Mouse (Mus musculus) megakaryocyte, embryonic 14.5 days (primary cell): ENCODE measurements around the gene Mdfic. TPM values are rescaled to one million over a fixed set of nuclear protein-coding genes. Genes with fewer than 3 reads are reported as not detected.

Experiments used
- H3K27me3 ChIP-seq: replicated peaks from 2 replicates; pipeline ENCODE3; 2012; ENCODE audit warnings: inconsistent platforms
- H3K36me3 ChIP-seq: replicated peaks from 2 replicates; pipeline ENCODE3; 2012; ENCODE audit warnings: low read length, inconsistent platforms, mixed read lengths
- H3K4me1 ChIP-seq: 2 replicates; pipeline ENCODE4 v1.6.1; 2012; ENCODE audit warnings: inconsistent platforms
- H3K4me3 ChIP-seq: replicated peaks from 2 replicates; pipeline ENCODE3; 2012; ENCODE audit warnings: moderate library complexity, mild to moderate bottlenecking, inconsistent platforms
- H3K9me3 ChIP-seq: 2 replicates; pipeline ENCODE4 v1.6.1; 2012; ENCODE audit warnings: inconsistent platforms
- FLI1 ChIP-seq: IDR thresholded peaks from 2 replicates; pipeline ENCODE4 v1.6.1; 2012; ENCODE audit warnings: low read length, inconsistent platforms, mixed read lengths
- GATA1 ChIP-seq: IDR thresholded peaks from 3 replicates; pipeline ENCODE4 v1.6.1; 2012; ENCODE audit warnings: mixed read lengths, low read length, inconsistent platforms, borderline replicate concordance
- polyA plus RNA-seq: library from polyadenylated mRNA; stranded (reverse); fragments of >175 nt; gene quantifications from 2 replicates; pipeline ENCODE4 v1.2.3, GENCODE M21; 2012; ENCODE audit warnings: low replicate concordance; ENCODE audit not compliant: insufficient read depth

Mdfic gene
- polyA plus RNA-seq, 1 experiment, result 0.95 TPM

DNA sequence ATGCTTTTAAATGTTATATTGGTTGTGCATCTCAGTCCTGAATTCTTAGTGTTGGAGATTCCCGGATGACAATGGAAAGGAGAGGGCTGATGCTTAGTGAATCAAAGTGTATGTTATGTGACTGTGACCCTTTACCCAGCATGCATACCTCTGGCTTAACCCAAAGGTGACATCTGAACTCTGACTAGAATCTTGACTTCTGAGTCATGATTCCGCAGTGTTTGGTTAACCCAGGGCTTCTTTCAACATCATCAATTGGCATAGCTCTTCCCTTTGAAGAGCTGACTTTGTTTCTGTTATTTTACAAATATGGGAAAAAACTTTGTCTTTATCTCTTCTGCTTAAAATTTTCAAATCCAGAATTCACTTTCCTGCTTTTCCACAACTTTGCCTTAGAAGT lies 30.9 kb downstream of the Mdfic start:
- Histone ChIP-seq H3K9me3 (no peaks in the 10 kb centered on the region), H3K4me3 (no peak overlapping the region), H3K4me1 (no peaks in the 10 kb centered on the region), H3K36me3 (peaks cover 3% of the 10 kb centered on the region), H3K27me3 (no peaks in the 10 kb centered on the region)
- TF ChIP-seq FLI1 (no peak), GATA1 (no peak)

DNA sequence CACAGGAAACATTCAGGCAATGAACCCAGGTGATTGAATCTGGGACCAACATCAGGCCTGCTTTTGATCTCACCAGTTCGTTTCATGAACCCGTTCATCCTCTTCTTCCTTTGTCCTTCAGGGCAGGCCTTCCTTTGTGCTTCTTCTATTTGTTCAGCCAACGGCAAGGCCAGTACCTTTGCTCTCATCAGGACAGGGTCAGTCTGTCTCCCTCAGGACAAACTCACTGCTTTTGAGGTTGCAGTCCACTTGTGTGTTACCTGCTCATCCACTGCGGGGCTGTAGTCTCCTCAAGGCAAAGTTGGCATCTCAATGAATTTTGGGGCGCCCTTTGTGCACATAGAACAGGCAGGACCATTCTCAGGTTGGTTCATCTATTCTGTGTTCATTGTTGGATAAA lies 31.7 kb downstream of the Mdfic start:
- Histone ChIP-seq H3K4me1 (no peaks in the 10 kb centered on the region), H3K36me3 (peaks cover 3% of the 10 kb centered on the region), H3K9me3 (no peaks in the 10 kb centered on the region), H3K27me3 (no peaks in the 10 kb centered on the region), H3K4me3 (no peak overlapping the region)
- TF ChIP-seq FLI1, result no peak

DNA sequence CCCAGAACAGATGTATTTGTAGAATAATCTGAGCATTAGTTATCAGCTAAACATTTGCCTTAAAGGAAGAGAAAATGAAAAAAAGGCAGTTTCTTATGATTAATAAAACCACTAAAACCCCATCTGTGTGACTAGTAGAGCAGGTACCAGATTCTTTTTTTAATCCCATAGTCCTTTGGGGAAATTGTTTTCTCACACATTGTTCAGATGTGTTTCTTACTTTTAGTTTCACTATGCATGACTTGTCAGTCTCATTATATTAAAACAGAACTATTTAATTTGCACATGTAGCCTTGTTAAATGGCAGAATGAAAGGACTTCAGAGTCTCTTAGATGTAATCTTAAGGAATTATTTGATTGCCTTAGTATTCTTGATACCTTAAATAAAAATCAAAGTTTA lies 32.7 kb downstream of the Mdfic start:
- H3K9me3 ChIP-seq, result no peaks in the 10 kb centered on the region
- H3K4me1 ChIP-seq, result no peaks in the 10 kb centered on the region
- TF ChIP-seq GATA1, result no peak
- no peak for TF ChIP-seq FLI1
- H3K36me3 ChIP-seq, result peaks cover 3% of the 10 kb centered on the region
- H3K27me3 ChIP-seq, result no peaks in the 10 kb centered on the region
- H3K4me3 ChIP-seq, result no peak overlapping the region

DNA sequence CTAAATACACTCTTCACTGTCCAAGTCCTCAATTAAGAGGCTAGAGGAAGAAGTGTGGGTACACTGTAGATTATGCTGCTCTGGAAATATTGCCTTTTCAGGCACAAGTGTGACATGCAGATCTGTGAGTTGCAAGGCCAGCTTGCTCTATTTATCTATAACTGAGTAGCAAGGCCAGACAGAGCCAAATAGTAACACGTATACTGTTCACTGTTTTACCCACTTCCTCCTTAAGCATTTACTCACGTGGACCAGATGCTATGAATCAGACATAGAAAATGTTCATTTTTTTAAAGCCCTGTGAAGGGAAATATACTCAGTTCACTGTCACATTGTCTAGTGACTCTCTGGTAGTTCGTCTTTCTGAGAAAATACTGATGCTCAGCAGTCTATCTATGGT lies 37.9 kb downstream of the Mdfic start:
- TF ChIP-seq FLI1 (no peak), GATA1 (no peak)
- no peaks in the 10 kb centered on the region for H3K9me3 ChIP-seq
- no peaks in the 10 kb centered on the region for H3K4me1 ChIP-seq
- H3K27me3 ChIP-seq, result no peaks in the 10 kb centered on the region
- H3K4me3 ChIP-seq, result no peak overlapping the region
- H3K36me3 ChIP-seq, result no peaks in the 10 kb centered on the region

DNA sequence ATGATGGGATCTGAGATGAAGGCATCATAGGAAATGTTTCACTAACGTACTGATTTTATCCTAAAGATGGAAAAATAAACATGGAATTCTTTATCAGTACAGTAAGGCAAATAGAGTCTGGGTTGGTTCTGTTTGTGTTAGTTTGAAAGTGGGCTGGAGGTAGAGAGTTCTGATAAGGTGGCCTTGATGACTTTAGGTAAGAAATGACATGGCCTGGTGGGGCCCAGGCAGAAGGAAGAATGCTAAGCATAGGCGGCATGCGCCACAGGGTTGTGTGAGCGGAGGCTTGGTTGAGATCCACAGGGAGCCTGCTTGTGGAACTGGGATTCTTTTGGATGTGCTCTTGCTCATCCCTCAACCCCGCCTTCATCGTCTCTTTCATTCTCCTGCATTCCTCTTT lies 40.3 kb downstream of the Mdfic start:
- Histone ChIP-seq H3K4me3 (no peak overlapping the region), H3K27me3 (no peaks in the 10 kb centered on the region), H3K4me1 (no peaks in the 10 kb centered on the region), H3K9me3 (no peaks in the 10 kb centered on the region), H3K36me3 (no peaks in the 10 kb centered on the region)
- TF ChIP-seq GATA1 (no peak), FLI1 (no peak)

DNA sequence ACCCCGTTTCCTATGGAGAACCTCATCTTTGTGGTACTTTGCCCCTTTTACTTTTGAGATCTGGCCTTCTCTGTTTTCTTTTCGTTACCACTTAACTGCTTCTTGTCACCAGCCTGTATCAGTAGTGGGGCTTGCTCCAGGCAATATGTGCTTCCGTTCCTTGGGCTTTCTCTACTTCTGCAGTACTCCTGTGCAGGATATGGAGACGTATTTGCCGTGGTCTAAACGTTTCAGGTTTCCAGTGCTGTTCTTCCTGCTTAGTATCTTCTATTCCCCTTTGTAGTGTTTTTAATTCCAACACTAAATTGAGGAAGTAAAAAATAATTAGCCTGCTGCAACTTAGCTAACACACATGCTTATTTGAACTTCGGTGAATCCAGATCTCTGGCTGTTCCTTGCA lies 43.6 kb downstream of the Mdfic start:
- Histone ChIP-seq H3K4me3 (no peak overlapping the region), H3K9me3 (no peaks in the 10 kb centered on the region), H3K36me3 (no peaks in the 10 kb centered on the region), H3K27me3 (no peaks in the 10 kb centered on the region), H3K4me1 (no peaks in the 10 kb centered on the region)
- TF ChIP-seq FLI1, result no peak
- no peak for TF ChIP-seq GATA1

DNA sequence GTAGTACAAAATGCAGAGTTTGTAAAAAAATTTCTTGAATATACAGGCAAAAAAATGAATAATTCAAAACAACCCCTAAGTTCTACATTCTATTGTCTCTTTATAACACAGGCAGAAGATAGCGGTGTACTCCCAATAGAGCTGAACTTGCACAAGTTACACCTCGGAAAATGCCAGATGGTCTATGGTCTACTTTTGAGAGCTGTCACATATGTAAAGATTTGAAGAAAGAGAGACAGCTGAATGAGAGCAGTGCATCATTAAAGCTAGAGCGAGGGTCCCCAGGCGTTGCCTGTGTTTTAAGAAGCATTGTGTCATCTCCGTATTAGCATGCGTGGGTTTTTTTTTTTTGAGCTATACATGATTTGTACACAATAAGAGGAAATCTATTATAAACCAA lies 47.0 kb downstream of the Mdfic start:
- Histone ChIP-seq H3K36me3 (no peaks in the 10 kb centered on the region), H3K9me3 (no peaks in the 10 kb centered on the region), H3K4me1 (no peaks in the 10 kb centered on the region), H3K27me3 (no peaks in the 10 kb centered on the region), H3K4me3 (no peak overlapping the region)
- TF ChIP-seq FLI1 (no peak), GATA1 (no peak)

DNA sequence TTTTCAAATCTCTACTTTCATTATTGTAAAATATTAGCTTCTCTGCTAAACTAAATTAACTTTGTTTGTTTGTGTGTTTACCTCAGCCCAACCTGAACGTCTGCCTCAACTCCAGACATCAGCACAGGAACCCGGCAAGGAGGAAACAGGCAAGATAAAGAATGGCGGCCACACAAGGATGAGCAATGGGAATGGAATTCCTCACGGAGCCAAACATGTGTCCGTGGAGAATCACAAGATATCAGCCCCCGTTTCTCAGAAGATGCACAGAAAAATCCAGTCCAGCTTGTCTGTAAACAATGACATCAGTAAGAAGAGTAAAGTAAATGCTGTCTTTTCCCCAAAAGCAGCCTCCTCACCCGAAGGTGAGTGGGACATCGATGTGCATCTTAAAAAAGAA lies 49.7 kb downstream of the Mdfic start:
- TF ChIP-seq GATA1 (no peak), FLI1 (no peak)
- H3K4me1 ChIP-seq, result no peaks in the 10 kb centered on the region
- H3K27me3 ChIP-seq, result no peaks in the 10 kb centered on the region
- no peaks in the 10 kb centered on the region for H3K36me3 ChIP-seq
- H3K9me3 ChIP-seq, result no peaks in the 10 kb centered on the region
- no peak overlapping the region for H3K4me3 ChIP-seq

DNA sequence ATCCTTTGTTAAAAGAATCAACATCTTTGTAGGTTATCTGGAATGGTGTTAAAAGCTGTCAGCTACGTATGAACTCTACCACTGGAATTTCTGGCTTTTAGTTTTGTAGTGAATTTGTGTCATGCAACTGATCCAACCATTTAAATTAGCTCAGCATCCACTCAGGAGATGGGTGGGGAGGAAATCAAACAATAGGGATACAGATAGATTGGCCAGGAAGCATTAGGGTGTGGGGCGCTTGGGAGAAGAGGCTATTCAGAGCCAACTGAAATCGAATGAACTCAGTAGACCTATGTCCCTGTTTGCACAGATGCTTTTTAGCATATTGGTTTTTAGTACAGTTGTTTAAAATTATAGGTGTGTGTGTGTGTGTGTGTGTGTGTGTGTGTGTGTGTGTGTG lies 56.6 kb downstream of the Mdfic start:
- TF ChIP-seq FLI1 (no peak), GATA1 (no peak)
- no peaks in the 10 kb centered on the region for H3K9me3 ChIP-seq
- no peaks in the 10 kb centered on the region for H3K36me3 ChIP-seq
- no peaks in the 10 kb centered on the region for H3K4me1 ChIP-seq
- no peak overlapping the region for H3K4me3 ChIP-seq
- H3K27me3 ChIP-seq, result no peaks in the 10 kb centered on the region

DNA sequence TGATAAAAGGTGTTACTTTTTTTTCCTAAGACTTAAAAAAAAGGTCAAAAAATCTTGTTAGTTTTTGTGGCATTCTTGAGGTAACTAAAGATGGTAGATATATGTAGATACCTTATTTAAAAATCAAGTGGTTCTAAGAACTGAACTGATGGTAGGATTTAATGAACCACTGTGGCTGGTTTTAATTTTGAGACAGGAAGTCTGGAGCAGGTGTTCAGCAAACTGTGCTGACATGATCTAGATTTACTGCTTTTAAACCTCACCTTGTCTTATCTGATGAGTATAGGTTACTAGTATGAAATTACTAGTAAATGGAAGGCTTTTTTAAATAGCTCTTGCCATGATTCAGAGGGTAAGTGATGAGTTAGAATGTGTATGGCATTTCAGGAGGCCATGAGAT lies 59.7 kb downstream of the Mdfic start:
- H3K4me1 ChIP-seq, result no peaks in the 10 kb centered on the region
- TF ChIP-seq GATA1, result no peak
- TF ChIP-seq FLI1, result no peak
- no peak overlapping the region for H3K4me3 ChIP-seq
- no peaks in the 10 kb centered on the region for H3K9me3 ChIP-seq
- H3K36me3 ChIP-seq, result no peaks in the 10 kb centered on the region
- no peaks in the 10 kb centered on the region for H3K27me3 ChIP-seq

DNA sequence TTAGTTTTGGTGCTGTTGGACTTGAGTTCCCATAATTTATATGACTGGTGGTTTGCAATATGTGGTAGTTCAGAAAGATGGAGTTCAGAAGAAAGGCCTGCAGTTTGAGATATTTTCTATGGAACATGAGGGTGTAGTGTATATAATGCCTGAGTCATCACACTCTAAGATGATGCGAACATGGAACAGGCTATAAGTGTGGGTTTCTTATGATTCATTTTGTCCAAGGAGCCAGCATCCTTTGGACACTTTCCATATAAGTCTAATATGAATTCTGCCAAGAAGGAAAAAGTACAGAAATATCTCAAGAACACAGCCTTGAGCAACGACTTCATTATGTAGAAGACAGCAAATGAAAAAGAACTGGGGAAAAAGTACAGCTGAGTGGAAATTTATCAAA lies 60.2 kb downstream of the Mdfic start:
- H3K4me1 ChIP-seq, result no peaks in the 10 kb centered on the region
- H3K4me3 ChIP-seq, result no peak overlapping the region
- H3K27me3 ChIP-seq, result no peaks in the 10 kb centered on the region
- H3K36me3 ChIP-seq, result no peaks in the 10 kb centered on the region
- TF ChIP-seq FLI1 (no peak), GATA1 (no peak)
- no peaks in the 10 kb centered on the region for H3K9me3 ChIP-seq
